Mouse (Mus musculus) left cerebral cortex, postnatal 4 days (tissue): Measurements from ENCODE around the gene Ksr1. TPM values are rescaled to one million over a fixed set of nuclear protein-coding genes. Genes with fewer than 3 reads are reported as not detected.

ENCODE experiments used
- DNase-seq: peaks from one replicate; pipeline ENCODE4 v3.0.0-alpha.2; 2022
- intact Hi-C: fragments of 180-260 bp; cut with DNase I; formaldehyde crosslinking; loops from one replicate; pipeline ENCODE4 v1.15.1; 2025
- total RNA-seq, 2 experiments: library from RNA; stranded (reverse); gene quantifications; 2 replicates each; pipeline ENCODE4 v1.2.3; 2021

Gene Ksr1
- total RNA-seq, 2 experiments from 2014 or later: 49.9 to 50.6 TPM

DNA sequence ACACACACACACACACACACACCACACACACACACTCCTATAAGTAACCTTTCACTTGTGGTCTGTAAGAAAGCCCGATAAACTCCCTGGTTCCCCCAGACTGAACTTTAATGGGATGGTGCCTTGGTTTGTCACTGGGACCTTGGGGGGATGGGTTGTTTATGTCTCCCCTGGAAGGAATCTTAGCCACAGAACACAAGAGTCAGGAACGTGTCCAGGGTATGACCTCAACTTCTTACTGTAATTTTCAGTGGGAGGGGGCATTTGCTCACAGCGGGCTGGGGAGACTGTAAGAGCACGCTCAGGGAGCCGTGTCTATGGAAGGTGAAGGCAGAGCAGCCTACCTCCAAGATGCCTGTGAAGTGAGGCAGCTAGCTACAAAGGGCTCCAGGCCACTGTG, 49.5 kb downstream of the Ksr1 start:
- intact Hi-C loops: no loop called here
- DNase-seq: no peak

DNA sequence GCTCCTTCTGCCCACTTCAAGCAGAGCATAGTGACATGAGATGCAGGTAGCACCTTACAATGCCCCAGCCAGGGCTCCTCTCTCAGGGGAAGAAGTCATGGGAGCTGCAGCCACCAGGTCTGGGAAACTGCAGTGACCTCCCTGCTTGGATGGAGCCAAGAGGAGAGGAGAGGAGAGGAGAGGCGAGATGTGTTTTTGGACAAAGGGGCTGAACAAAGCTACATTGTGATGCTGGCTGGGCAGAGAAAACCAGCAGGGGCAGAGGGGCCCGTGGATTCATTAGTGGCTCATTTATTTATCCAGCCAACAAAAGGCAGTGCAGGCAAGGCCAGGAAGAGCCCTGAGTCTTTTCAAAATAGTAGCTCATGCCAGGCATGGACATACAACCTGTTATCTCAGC, 50.5 kb downstream of the Ksr1 start:
- intact Hi-C loops: no loop called here
- DNase-seq: no peak

DNA sequence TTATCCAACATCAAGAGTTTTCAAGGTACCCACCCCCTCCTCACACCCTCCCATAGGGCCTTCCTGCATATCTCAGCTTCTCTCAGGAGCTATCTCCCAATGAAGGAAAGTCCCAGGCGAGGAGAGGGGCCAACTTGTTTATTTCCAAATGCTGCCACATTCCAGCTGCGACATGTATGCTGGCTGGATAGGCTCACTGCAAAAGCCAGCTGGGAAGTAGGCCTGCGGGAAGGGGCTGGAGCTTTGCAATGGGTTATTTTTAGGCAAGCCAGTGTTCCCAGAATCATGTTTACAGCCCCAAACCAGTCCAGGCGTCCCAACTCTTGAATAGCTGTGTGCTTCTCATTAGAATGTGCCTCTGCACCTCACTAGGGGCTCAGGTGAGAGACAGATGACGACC, 51.5 kb downstream of the Ksr1 start:
- intact Hi-C loops: no loop called here

DNA sequence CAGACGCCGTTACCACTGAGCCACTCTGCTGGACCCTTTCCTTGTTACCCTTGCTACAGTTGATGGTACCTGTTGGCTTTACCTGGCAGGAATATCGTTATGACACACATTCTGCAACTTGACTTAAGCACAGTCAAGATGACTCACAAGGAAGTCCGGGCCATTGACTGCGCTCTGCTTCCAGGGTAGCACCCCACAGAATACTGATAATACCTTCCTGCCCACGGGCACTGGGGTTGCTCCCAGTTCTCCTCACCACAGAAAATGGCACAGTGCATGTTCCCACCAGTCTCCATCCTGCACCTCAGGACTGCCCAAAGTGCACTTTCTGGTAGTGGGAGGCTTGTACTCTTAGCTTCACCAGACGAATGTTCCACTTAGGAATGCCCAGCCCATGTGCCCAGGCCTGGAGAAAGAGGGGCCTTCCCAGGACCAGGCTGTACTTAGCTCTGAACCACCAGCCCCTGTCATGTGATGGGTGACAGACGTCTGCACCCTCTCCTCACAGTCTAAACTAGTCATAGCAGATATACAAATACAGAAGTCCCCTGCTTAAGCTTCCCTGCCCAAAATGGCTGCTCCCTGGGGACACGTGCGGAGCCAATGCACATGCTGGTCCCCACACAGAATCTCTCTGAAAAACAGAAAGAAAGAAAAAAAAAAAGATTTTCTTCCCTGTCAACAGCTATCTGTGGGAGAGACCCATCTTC, 52.1 kb downstream of the Ksr1 start:
- no peak for DNase-seq
- intact Hi-C loops: no loop called here

More for the DNA sequence above, 51.5 kb downstream of the Ksr1 start:
- no peak for DNase-seq

DNA sequence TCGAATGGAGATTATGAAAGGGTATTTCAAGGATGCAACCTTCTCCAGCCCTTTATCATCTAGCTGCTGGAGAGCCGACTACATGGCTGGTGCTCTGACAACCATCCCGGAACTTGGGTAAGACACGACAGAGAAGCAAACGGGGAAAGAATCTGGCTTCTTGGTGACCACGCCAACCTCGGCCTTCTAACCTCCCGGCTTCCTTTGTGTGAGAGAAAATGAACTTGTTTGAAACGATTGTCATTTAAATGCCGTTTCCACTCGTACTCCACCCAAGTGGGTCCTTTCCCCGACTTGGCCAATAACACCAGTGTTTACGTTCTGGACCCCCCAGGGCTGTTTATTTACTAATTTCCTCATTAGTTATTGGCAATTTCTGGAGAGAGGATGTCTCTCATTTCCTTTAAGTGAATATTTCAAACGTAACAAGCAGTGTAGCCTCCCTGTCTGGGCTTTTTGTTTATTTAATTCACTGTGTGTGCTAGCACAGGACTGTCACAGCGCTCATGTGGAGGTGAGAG, 52.8 kb downstream of the Ksr1 start:
- intact Hi-C loops: no loop called here

DNA sequence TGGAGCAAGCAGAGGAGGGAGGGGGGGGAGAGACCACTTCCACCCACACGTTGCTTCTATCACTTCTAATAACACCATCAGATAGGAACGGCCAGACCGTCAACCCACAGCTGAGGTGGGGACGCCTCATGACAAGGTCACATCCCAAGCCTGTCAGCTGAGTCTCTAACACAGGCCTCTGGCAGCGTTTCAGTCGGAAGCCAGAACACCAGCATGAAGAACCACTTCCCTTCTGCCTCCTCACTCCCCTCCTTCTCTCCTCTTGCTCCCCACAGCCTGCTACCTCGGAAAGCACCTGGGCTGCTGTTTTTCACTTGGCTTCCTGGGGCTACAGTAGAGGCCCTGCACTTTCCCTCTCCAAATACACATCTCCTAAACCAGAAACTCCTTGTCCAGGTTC, 53.4 kb downstream of the Ksr1 start:
- intact Hi-C loops: no loop called here
- DNase-seq: no peak

More for the DNA sequence above, 52.8 kb downstream of the Ksr1 start:
- DNase-seq: no peak

DNA sequence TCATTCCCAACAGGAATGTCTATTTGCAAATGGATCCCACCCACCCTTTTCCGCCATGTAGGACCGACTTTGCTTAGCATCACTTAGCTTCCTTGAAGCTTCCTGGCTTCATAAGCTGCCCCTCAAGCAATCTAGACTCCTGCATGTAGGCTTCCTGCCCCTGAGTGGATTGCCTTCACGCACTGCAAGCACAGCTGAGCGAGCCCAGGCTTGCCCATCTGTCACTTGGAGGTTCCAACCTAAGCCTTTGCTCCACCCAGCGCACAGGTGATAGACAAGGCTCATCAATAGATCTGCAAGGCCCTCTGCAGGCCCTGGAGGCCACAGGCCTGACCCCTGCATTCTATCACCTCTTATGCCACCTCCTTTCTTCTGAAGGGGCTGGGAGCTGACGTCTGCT, 54.0 kb downstream of the Ksr1 start:
- intact Hi-C loops: no loop called here
- no peak for DNase-seq

DNA sequence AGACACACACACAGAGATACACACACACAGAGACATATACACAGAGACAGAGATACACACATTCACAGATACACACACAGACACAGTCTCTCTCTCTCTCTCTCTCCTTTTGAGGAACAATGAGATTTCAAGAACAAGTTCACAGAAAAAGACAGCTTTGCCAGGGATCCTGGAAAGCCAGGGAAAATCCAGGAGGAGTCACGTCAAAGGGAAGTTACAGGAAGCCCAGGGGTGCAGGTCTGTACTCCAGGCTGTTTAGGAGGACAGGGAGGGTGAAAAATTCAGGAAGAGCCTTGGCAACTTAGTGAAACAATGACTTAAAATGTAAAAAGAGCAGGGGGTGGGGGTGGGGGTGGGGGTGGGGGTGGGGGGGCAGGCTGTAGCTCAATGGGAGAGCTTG, 56.5 kb downstream of the Ksr1 start:
- DNase-seq: no peak
- intact Hi-C loops: no loop called here

DNA sequence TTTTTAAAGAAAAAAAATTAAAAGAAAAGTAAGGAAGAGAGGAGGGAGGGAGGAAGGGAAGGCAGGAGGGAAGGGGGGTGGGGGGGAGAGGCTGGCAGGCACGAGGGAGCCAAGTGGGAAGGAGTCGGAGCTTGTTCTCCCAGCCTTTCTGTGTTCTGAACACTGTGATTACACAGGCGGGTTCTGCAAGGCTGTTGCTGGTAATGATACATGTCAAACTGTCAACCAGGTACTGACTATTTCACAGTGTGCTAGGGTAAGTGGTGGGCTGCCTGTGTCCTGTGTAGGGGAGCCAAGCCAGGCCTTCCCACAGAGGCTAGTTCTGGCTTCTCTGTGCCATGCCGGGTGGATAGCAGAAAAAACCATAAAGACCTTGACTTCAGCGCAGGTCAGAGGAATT, 57.2 kb downstream of the Ksr1 start:
- intact Hi-C loops: no loop called here
- DNase-seq: no peak

DNA sequence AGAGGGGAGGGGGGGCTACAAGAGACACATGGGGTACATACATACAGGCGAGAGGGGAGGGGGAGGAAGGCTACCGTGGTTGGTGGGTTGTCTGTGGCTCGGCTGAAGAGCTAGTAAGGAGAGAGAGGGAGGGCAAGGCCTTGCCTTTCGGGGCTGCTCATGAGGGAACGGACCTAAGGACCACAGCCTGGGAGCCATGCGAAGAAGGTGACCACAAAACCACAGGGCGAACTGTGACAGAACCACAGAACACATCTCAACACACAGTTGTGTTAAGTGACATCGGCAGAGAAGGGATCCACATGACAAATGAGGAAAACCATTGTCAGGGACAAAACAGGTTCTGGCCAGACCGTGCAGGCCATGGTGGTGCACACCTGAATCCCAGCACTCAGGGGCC, 57.9 kb downstream of the Ksr1 start:
- intact Hi-C loops: no loop called here
- DNase-seq: no peak

DNA sequence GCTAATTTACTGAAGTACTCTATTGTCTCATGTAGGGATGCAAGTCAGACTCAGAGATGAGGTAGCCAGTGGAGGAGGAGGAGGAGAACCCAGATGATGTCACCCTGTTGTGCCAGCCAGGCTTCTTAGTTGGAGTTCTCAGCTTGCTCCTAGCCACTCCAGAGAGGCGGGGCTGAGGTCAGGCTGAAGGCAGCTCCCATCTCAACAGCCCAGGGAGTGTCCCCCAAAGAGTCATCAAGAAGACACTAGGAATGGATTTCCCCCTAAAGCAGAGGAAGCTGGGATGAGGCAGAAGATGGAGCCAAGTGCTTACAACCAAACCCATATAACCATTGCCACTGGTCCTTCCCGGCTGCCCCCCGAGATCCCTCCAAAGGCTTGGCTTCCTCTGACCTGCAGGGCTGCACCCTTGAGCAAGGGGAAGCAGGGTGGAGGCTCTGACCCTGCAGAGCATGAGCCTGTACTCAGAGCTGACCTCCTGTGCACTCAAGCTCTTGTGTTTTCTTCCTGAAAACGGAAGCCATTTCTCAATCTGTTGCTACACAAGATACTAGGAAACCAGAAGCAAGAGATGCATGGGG, 58.4 kb downstream of the Ksr1 start:
- no peak for DNase-seq
- intact Hi-C loops: no loop called here

DNA sequence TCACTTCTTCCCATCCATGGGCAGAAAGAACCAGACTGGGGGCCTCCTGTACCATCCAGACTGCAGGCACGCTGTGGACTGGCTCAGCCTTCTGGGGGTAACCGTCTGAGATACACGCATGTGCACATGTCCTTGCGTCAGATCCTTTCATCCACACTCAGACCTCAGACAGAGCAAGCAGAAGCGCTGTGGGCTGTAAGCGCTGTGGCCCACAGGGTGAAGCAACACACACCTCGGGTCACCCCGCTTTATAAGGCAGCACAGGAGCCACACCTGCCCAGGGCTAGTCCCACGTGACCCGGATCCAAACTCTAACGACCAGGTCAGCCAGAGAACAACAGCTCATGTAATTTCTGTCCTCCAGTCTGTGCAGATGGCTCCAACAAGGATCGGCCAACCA, 59.4 kb downstream of the Ksr1 start:
- intact Hi-C loops: no loop called here
- DNase-seq: no peak

DNA sequence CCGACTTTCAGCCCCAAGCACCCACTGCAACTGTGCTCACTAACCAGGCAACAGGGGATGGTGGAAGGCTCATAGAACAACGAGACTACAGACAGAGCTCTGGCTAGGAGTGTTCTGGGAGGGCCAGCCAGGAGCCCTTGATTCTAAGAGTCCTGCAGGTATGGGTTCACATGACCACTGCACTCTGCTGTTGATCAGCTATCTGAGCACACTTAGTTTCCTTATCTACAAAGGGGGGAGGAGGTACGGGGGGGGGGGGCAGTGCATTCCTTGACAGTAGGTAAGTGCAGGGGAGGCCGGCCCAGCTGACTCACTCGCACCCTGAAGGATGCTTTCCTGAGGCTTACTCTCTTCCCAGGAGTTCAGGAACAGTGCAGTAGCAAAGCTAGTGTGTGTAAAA, 61.1 kb downstream of the Ksr1 start:
- intact Hi-C loops: no loop called here

DNA sequence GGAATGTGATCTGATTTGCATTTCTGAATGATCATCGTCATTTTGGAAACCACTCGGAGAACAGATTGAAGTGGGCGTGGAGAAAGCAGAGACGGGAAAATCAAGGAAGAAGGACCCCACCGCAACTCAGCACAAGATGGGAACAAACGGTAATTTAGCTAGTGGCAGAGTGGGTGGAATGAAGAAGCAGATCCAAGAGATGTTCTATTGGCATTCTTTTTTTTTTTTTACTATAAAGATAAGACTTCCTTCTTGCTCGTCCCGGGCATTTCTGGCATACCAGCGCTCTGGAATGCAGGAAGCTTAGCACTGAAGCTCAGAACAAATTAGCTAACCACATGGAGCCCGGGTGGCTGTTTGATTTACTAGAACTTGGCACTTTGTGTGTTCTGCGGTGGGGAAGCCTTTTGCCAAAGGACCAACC, 63.2 kb downstream of the Ksr1 start:
- intact Hi-C loops: no loop called here

More for the DNA sequence above, 61.1 kb downstream of the Ksr1 start:
- DNase-seq: no peak

DNA sequence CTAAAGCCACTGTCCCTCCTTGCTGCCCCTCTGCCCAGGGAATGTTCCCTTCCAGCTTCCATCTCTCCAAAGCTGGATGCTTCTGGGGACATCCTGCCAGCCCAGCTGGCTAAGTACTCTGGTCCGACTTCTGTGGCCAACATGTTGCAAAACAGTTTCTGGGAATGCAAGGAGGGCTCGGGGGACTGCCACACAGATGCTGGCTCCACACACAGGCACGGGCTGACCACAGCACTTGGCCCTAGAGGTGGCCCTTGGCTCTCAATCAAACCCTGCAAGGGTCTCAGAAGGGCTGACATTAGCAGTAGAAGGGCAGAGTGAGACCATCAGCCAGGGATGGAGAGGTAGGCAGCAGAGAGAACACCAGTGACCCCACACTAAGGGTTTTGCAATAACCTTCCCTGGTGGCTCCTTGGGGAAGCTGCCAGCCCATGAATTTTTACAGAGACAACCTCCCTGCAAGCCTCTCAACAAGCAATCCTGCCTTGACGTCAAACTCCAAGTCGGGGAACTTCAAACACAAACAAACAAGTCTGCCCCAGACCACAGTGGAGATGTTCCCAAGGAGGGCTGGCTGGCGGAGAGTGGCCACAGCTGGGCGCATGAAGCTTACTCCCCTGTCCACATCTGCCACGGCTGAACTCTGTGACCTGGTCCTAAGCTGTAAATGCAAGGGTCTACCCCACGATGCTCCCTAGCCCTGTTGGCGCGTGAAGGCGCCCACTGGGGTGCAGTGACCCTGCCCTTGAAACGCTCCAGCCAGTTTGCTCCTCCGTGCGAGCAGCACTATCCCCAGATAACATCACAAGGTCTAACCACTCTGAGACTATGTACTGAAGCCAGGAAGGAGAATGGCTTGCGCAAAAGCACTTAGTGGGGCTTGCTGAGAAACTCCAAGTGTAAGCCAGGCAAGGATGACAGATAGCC, 65.0 kb downstream of the Ksr1 start:
- intact Hi-C loops: no loop called here
- no peak for DNase-seq

More for the DNA sequence above, 63.2 kb downstream of the Ksr1 start:
- no peak for DNase-seq

DNA sequence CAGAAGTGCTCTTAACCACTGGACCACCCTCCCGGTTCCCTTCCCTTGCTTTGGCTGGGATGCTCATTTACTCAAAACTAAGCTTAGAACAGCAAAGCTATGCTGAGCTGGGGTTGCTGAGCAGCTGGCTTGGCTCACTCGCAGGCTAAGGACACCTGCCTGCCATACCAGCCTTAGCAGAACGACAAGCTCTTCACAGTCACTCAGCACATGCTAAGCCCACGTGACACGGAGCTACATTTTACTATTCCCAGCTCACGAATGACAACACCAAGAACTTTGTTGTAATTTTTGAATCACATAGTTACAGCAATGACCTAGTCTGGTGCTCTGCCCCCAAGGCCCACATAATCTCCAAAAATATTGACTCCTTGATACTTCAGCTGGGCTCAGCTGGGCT, 66.1 kb downstream of the Ksr1 start:
- intact Hi-C loops: no loop called here
- no peak for DNase-seq

DNA sequence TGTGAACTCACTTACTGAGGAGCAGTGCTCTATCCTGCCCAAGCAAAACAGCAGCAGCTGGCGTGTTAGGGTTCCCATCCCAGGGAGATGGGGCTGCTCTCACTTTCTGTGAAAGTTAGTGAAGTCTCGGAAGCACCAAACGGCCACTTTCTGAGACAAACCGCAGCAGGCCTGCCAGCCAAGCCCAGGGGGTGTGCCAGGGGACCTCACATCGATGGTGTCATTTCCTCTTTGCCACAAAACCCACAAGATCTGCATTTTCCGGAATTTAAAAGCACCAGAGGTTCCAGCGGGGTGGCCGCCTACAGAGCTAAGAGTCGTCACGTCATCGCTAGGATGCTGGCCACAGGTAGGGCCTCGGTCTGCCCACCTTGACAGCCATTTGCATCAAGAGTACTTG, 69.7 kb downstream of the Ksr1 start:
- no peak for DNase-seq
- intact Hi-C loops: no loop called here

DNA sequence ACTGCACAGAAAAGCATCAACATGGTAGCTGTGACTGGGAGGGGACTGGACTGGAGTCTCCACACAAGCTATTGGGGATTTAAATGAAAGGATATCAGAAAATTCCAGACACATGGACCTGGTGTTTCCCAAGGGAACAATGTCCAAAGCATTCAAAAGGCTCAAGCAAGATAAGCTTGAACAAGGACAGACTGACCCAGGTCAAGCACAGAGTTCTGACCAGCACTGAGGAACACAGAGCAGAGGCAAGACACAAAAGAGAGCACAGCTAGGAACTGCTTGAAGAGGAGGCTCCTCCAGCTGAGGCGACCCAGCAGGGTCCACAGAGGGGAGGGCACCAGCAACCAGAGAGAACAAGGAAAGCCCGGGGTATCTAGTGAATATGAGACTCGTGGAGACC, 71.2 kb downstream of the Ksr1 start:
- intact Hi-C loops: no loop called here
- no peak for DNase-seq

DNA sequence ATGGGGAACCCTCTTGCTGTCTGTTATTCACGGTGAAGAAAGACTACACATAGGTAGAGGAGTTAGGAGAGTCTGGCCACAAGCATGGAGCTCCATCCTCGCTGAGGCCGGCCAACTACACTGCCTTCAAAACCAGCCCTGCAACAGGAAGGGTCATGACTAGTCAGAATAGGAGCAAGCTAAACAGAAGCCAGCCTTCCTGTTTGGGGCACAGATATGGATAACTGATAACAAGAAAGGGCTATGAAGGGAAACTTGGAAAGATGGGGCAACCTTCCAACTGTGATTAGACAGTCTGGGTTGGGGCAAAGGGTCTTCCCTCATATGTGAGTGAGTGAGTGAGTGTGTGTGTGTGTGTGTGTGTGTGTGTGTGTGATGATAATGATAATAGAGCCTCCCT, 71.6 kb downstream of the Ksr1 start:
- intact Hi-C loops: no loop called here
- no peak for DNase-seq

DNA sequence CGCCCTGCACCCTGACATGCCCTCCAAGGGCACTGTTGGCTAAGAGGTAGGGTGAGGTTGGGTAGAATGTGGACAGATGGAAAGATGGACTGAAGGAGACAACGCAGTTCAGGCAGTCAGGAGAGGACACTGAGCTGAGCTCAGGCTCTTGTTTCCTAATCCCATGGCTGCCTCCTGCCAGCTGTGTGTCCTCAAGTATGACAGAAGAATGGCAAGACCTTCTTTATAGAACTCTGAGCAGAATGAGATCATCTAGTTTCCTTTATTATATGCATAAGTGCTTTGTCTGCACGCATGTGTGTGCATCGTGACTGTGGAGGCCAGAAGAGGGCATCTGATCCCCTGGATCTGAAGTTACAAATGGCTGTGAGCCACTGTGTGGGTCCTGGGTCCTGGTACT, 72.6 kb downstream of the Ksr1 start:
- intact Hi-C loops: no loop called here
- DNase-seq: no peak

DNA sequence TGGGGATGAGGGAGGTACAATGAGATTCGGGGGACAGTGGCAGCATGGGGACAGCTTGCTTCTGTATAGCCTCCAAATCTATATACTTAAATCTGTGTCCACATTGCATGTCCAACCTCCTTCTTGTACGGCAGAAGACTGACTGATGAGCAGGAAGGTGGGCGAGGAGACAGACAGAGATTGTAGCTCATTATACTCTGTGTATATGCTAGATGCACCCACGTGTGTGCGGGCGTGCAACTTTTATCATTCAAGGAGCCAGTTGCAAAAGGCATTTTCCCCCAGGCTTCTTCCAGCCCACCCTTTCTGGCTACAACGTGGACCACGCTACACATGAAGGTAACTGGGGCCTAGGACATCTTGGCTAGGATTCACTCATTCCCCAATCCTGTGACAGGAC, 74.1 kb downstream of the Ksr1 start:
- DNase-seq: no peak
- intact Hi-C loops: no loop called here
